8 mouse cellular contexts compared by ENCODE assay signal in genomic region chr13:99564346-99564745, GRCm38 (mm10). TPM values are rescaled to one million over a fixed set of nuclear protein-coding genes. Genes with fewer than 3 reads are reported as not detected.
DNase-seq lines count a peak whose midpoint lies in the region; ATAC-seq and TF ChIP-seq lines count a peak whose summit lies in the region.
"Had no signal": no experiment of that assay in that cellular context is flagged by ENCODE, and none has a peak within 500 bp of the region (broad histone marks: within the 10 kb centered on the region; RNA-seq: fewer than 3 reads in every experiment).

No protein-coding gene starts in this region.

- H3K4me2 ChIP-seq in liver, embryonic 12.5 days: no peak overlapping the region
- H3K4me2 ChIP-seq in liver, postnatal 0 days (ENCODE audit: low read depth, low read length): no peak overlapping the region

- H3K9me3 ChIP-seq in liver, embryonic 12.5 days (replicated peaks): no peaks in the 10 kb centered on the region
- H3K9me3 ChIP-seq in ES-E14 (ENCODE audit: control insufficient read depth, insufficient read depth, low read depth, low read length): no peaks in the 10 kb centered on the region
- no peaks in the 10 kb centered on the region for H3K9me3 ChIP-seq in liver, postnatal 0 days (ENCODE audit: low read length)

- TF ChIP-seq CTCF in liver, postnatal 0 days (IDR thresholded peaks at IDR 0.05; ENCODE audit: low read depth): no peak

- no peak for TF ChIP-seq EP300 in liver, postnatal 0 days (IDR thresholded peaks at IDR 0.05; ENCODE audit: low read depth)

- no peak overlapping the region for H3K9ac ChIP-seq in liver, embryonic 12.5 days
- no peak overlapping the region for H3K9ac ChIP-seq in ES-E14 (ENCODE audit: insufficient read depth, low read depth, low read length, poor library complexity, severe bottlenecking)
- no peak overlapping the region for H3K9ac ChIP-seq in liver, postnatal 0 days (replicated peaks)

- no peaks in the 10 kb centered on the region for H3K36me3 ChIP-seq in liver, embryonic 12.5 days
- no peaks in the 10 kb centered on the region for H3K36me3 ChIP-seq in ES-E14 (ENCODE audit: control insufficient read depth, insufficient read depth, low read length, poor library complexity, severe bottlenecking)
- H3K36me3 ChIP-seq in liver, postnatal 0 days (replicated peaks; ENCODE audit: insufficient read depth, low read length): no peaks in the 10 kb centered on the region

- 16% methylated on average over 3 of the region's 3 CpGs for WGBS in liver, embryonic 12.5 days (ENCODE audit: insufficient replicate concordance)
- WGBS in liver, postnatal 0 days (ENCODE audit: insufficient replicate concordance): 22% methylated on average over 3 of the region's 3 CpGs

- no peaks in the 10 kb centered on the region for H3K27me3 ChIP-seq in liver, embryonic 12.5 days (replicated peaks)
- no peaks in the 10 kb centered on the region for H3K27me3 ChIP-seq in liver, postnatal 0 days (ENCODE audit: insufficient read depth, low read length)

- no peak overlapping the region for H3K4me3 ChIP-seq in liver, embryonic 12.5 days
- H3K4me3 ChIP-seq in ES-E14 (ENCODE audit: insufficient read depth in 1 of 2, low read depth in 1 of 2, low read length in 2 of 2, poor library complexity in 1 of 2, severe bottlenecking in 1 of 2): no peak overlapping the region
- no peak overlapping the region for H3K4me3 ChIP-seq in liver, postnatal 0 days (ENCODE audit: low read depth, low read length)

- in situ Hi-C loops in ES-E14 (cut with MboI; ENCODE audit: low sequenced_read_pairs in 2 of 2, unreplicated experiment in 2 of 2): no loop called here

- no peaks in the 10 kb centered on the region for H3K4me1 ChIP-seq in liver, embryonic 12.5 days
- H3K4me1 ChIP-seq in ES-E14 (ENCODE audit: control insufficient read depth in 2 of 2, insufficient read depth in 2 of 2, low read length in 2 of 2, poor library complexity in 1 of 2): peaks cover 7 to 11% of the 10 kb centered on the region in 2 experiments; a peak in 1 of 4 replicates
- H3K4me1 ChIP-seq in liver, postnatal 0 days (ENCODE audit: insufficient read depth): no peaks in the 10 kb centered on the region

- no peak overlapping the region for H3K27ac ChIP-seq in liver, embryonic 12.5 days
- H3K27ac ChIP-seq in ES-E14 (ENCODE audit: insufficient read depth, low read depth, low read length, poor library complexity, severe bottlenecking): no peak overlapping the region
- H3K27ac ChIP-seq in liver, postnatal 0 days (ENCODE audit: low read depth): no peak overlapping the region

- no peak for ATAC-seq in liver, embryonic 12.5 days
- ATAC-seq in liver, postnatal 0 days: no peak
- ATAC-seq: intestine, postnatal 0 days had no signal

- peak; percentile 49 for DNase-seq in liver
- peak; percentile 36 for DNase-seq in ES-E14 (ENCODE audit: low read depth, low spot score)
- peak; percentile 37 for DNase-seq in c-Kit-positive CD71-negative TER-119-negative erythroid progenitor cells, embryonic 14.5 days (ENCODE audit: low read depth)
- DNase-seq in liver, postnatal 0 days: peak; percentile 42
- no peak for DNase-seq in spleen, postnatal 36 days (ENCODE audit: low spot score in 2 of 2)
- DNase-seq in spleen, postnatal 14 days (ENCODE audit: low spot score in 2 of 2): no peak

TF ChIP-seq in ES-E14, 5 proteins besides CTCF, POLR2A, EP300 and RAD21:
- TF ChIP-seq ZNF384 (IDR thresholded peaks at IDR 0.05; ENCODE audit: low read depth, low read length) (no peak), ZC3H11A (IDR thresholded peaks at IDR 0.05; ENCODE audit: borderline replicate concordance, low read depth, low read length) (no peak), MAFK (IDR thresholded peaks at IDR 0.05; ENCODE audit: insufficient read depth, low read depth, low read length) (no peak), CHD2 (IDR thresholded peaks at IDR 0.05; ENCODE audit: low read depth, low read length) (no peak), HCFC1 (IDR thresholded peaks at IDR 0.05; ENCODE audit: borderline replicate concordance, insufficient read depth, low read length) (no peak)

RNA-seq across cellular contexts. Expression of gene Map1b, which starts 48.0 kb away (rescaled TPM):
- 11.2 and 12.7 TPM in 2 replicates for polyA plus RNA-seq in liver, embryonic 12.5 days (2016; fragmentation: Nextera tagmentation; extraction: Ambion mirVana)
- 21.2 and 23.9 TPM in 2 replicates for total RNA-seq in ES-E14 (2012; rRNA removed)
- polyA plus RNA-seq in liver, postnatal 0 days (2015; fragmentation: Nextera tagmentation; extraction: Ambion mirVana): 1.2 and 1.3 TPM in 2 replicates

Comparison
In these comparisons a context has a peak if more than half of its experiments do, and no peak if none do; other contexts are left out.
1. DNase-seq: peak in liver (single experiment), ES-E14 (single experiment), c-Kit-positive CD71-negative TER-119-negative erythroid progenitor cells, embryonic 14.5 days (single experiment) and liver, postnatal 0 days (single experiment); none in spleen, postnatal 36 days (0 of 2) and spleen, postnatal 14 days (0 of 2).